Mouse (Mus musculus) olfactory bulb, adult 2 months (tissue): Measurements from ENCODE around the gene Slc44a3. TPM values are rescaled to one million over a fixed set of nuclear protein-coding genes. Genes with fewer than 3 reads are reported as not detected.

Experiments used
- H3K27ac ChIP-seq: fragments of 200-500 bp; 2 replicates; pipeline ENCODE4 v1.5.1; 2012; ENCODE audit warnings: low read depth, low read length; ENCODE audit not compliant: insufficient read depth
- H3K4me1 ChIP-seq: fragments of 200-500 bp; 2 replicates; pipeline ENCODE4 v1.6.1; 2012; ENCODE audit warnings: low read length; ENCODE audit not compliant: control insufficient read depth, insufficient read depth
- H3K4me3 ChIP-seq: fragments of 200-500 bp; 2 replicates; pipeline ENCODE4 v1.5.1; 2012; ENCODE audit warnings: mild to moderate bottlenecking, low read depth, low read length, moderate library complexity; ENCODE audit not compliant: insufficient read depth
- CTCF ChIP-seq: fragments of 200-500 bp; IDR thresholded peaks from 2 replicates; pipeline ENCODE4 v1.5.1; 2012; ENCODE audit warnings: low read depth, mild to moderate bottlenecking, low read length, moderate library complexity; ENCODE audit not compliant: insufficient read depth
- POLR2A ChIP-seq: fragments of 200-500 bp; IDR thresholded peaks from 2 replicates; pipeline ENCODE4 v1.6.1; 2012; ENCODE audit warnings: mild to moderate bottlenecking, low read depth, low read length, moderate library complexity; ENCODE audit not compliant: insufficient read depth
- WGBS: fragments of 180-500 bp; shearing (Covaris S2); methylation state at CpG from one replicate; pipeline ENCODE4 v1.1.7; 2018; 5-methylcytosine and 5-hydroxymethylcytosine counted together
- polyA plus RNA-seq: library from polyadenylated mRNA; stranded (reverse); fragments of >200 nt; gene quantifications from 2 replicates; pipeline ENCODE4 v1.2.4, GENCODE M21; 2012; ENCODE audit warnings: low replicate concordance; ENCODE audit not compliant: missing spikeins, insufficient read depth, insufficient read length

Slc44a3 gene
- polyA plus RNA-seq, 1 experiment, result not detected

DNA sequence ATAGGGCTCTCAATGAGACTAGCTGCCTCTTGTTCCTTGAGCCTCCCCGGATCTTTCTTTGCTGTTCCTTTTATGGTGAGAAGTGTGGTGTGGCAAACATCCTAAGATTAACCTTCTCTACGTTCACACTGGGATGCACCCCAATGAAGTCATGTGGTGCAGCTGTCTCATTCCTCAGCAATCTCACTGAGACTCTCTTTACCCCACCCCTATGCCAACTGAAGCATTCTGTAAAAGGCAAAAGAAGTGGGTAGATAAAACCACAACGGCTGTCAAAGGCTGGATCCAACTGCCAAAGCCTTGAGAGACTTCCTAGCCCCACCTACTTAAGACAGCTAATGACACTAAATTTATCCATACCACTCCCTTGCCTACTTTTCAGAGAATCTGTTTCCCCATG, 57.5 kb downstream of the Slc44a3 start:
- 39% methylated on average over 3 of the region's 3 CpGs for WGBS
- peaks cover 6% of the 10 kb centered on the region for H3K4me1 ChIP-seq
- TF ChIP-seq CTCF, result no peak
- TF ChIP-seq POLR2A, result no peak
- H3K4me3 ChIP-seq, result no peak overlapping the region
- H3K27ac ChIP-seq, result no peak overlapping the region

DNA sequence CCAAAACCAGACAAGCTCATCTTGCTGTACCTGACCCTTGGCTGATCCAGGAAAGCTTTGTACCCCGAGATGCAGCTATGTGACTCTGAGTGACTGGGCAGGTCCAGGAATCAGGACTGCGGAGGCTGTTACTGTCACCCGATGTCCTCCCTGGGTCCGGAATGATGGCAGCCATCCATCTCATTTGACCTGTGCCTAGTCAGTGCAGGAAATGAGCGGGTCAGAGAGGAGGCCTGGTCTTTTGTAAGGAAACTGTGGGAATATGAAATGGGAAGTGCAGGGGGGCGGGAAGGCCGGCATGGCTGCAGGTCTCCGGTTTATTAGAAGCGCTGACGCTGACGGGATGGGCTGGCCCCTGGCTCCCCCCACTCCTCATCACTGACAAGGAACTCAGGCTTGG, 60.5 kb downstream of the Slc44a3 start:
- H3K4me3 ChIP-seq, result no peak overlapping the region

DNA sequence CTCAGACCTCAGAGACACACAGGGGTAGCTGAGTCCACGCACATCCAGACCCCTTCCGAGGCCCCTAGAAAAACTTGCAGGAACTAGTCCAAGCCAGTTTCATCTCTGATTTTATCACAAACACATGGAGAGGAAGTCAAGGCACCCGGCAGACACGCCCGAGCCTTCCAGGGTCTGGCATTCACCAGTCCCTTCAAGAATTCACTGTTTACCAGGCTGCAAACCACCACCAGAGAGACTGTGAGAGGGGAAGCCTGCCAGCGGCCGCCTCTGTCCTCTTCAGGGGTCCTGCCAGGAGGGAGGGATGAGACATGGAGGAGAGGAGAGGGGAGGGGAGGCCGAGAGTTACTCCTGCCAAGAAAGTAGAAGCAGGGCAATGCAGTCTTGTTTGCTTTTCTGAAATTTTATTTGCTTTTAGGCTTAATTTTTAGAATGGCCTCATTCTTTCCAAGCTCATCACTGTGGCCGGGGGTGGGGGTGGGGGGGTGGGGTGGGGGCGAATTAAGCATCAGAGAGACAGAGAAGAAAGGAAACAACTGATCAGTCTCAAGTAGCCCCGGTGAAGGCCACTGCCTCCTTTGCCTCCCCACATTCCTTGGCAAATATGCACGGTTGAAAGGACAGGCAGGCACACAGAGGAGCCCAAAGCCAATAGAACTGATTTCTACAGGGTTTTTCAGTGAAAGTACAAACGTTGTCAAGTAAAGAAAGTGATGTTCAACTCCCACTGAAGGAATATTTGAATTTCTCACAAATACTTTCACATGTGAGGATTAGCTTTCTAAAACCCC, 62.8 kb downstream of the Slc44a3 start:
- TF ChIP-seq POLR2A (no peak), CTCF (no peak)
- WGBS, result 28% methylated on average over 13 of the region's 13 CpGs

More for the DNA sequence above, 60.5 kb downstream of the Slc44a3 start:
- Histone ChIP-seq H3K4me1 (peaks cover 7% of the 10 kb centered on the region), H3K27ac (no peak overlapping the region)
- TF ChIP-seq CTCF, result no peak
- no peak for TF ChIP-seq POLR2A
- 88% methylated on average over 11 of the region's 11 CpGs for WGBS

DNA sequence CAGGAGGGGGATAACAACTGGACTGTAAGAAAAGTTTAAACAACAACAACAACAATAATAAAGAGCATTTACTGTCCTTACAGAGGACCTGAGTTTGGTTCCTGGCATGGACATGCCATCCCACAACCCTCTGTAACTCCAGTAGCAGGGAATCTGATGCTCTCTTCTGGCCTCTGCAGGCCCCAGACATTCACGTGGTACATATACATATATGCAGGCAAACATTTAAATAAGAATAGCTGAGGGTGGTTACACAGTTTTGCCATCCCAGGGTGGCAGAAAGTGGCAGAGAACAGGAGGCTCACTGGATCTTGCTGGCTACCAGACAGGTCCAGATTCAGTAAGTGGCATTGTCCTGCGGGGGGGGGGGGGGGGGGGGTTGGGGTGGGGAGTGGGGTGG, 64.1 kb downstream of the Slc44a3 start:
- TF ChIP-seq POLR2A (no peak), CTCF (no peak)
- peaks cover 17% of the 10 kb centered on the region for H3K4me1 ChIP-seq
- H3K4me3 ChIP-seq, result no peak overlapping the region
- H3K27ac ChIP-seq, result no peak overlapping the region
- 36% methylated on average over 1 of the region's 2 CpGs for WGBS

More for the DNA sequence above, 62.8 kb downstream of the Slc44a3 start:
- H3K27ac ChIP-seq, result 0 out of 2 replicates have a peak overlapping the region, but pooled peaks have one; percentile 59
- peaks cover 17% of the 10 kb centered on the region for H3K4me1 ChIP-seq
- H3K4me3 ChIP-seq, result no peak overlapping the region

DNA sequence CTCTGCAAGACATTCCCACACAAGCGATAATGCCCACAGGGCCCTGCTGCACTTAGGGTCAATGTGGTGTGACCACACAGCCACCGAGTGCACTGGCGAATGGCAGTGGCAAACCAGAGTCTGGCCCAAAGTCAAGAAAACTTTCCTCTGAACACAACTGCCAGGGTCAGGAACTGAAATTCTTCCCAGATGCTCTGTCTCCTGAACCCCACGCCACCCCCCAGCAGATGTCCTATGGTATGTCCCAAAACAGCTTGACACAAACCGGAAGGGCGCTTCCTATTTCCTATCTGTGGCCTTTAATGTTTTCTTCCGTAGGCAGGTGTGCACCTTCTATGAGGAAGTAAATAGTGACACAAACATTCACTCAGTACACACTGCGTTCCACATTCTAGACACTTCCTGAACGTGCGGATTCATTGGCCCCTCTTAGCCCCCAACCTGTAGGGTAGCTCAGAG, 65.1 kb downstream of the Slc44a3 start:
- TF ChIP-seq CTCF (no peak), POLR2A (no peak)
- 89% methylated on average over 10 of the region's 10 CpGs for WGBS
- Histone ChIP-seq H3K4me3 (no peak overlapping the region), H3K4me1 (peaks cover 17% of the 10 kb centered on the region), H3K27ac (no peak overlapping the region)

DNA sequence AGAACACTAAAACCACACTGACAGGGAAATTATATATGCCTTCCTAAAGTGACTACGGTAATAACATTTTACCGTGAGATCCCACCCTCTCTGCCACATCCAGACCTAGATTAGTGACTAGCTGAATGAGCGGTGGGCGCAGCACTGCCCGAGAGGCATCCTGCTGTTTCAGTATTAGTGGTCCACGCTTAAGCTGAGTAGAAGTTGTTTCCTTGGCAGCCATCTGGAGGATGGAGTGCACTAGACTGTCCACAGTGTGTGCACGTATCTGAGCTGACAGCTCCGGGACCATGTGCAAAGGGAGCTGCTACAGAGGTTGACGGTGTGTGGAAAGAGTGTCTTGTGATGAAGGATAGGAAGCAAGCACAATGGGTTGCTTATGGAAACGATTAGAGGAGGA, 66.4 kb downstream of the Slc44a3 start:
- Histone ChIP-seq H3K27ac (peak overlapping the region; percentile 58), H3K4me1 (peaks cover 17% of the 10 kb centered on the region), H3K4me3 (no peak overlapping the region)
- 28% methylated on average over 10 of the region's 10 CpGs for WGBS
- TF ChIP-seq CTCF (no peak), POLR2A (no peak)

DNA sequence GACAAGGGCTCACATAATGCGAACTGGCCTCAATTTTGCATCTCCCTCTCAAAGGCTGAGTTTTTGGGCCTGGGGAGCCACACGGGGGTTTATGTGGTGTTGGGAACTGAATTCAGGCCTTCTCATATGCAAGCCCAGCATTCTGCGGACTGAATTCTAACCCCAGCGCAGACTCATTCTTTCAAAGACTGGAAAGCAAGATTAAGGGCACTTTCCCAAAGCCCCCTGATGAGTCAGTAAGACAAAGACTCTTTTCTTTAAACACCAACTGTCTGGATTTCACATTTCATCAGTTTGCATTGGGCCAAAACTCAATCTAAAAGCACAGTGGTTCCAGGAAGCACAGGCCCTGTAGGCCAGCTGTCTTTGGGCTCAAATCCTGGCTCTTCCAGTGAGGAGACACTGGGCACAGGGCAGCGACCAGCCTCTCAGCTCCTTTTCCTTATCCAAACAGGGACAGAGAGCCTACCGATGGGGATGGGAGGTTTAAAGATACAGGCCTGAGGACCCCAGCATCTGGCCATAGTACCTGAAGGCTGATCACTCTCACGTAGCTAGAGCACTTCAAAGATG, 67.4 kb downstream of the Slc44a3 start:
- peak overlapping the region; percentile 82 for H3K27ac ChIP-seq
- H3K4me3 ChIP-seq, result no peak overlapping the region
- no peak for TF ChIP-seq POLR2A
- H3K4me1 ChIP-seq, result peaks cover 17% of the 10 kb centered on the region
- WGBS, result 52% methylated on average over 7 of the region's 7 CpGs

DNA sequence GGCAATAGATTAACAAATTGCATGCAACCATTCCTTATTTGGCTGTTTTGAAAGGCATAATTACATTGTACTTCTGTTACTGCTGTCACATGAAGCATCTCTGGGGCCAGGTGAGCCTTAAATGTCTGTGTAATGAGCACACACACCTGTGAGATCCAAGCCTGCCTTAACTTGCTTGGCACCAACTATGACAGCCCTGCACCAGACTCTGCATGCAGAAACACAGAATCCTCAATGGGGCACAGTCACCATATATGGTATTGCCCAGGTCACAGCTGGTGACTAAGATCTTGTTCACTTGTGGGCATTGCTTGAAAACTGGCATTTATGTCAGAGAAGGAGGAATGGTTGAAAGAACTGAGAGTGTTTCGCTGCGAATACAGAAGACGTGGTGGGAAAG, 69.4 kb downstream of the Slc44a3 start:
- no peak for TF ChIP-seq CTCF
- no peak for TF ChIP-seq POLR2A
- Histone ChIP-seq H3K4me3 (no peak overlapping the region), H3K27ac (no peak overlapping the region), H3K4me1 (peaks cover 12% of the 10 kb centered on the region)
- WGBS, result 84% methylated on average over 3 of the region's 3 CpGs

DNA sequence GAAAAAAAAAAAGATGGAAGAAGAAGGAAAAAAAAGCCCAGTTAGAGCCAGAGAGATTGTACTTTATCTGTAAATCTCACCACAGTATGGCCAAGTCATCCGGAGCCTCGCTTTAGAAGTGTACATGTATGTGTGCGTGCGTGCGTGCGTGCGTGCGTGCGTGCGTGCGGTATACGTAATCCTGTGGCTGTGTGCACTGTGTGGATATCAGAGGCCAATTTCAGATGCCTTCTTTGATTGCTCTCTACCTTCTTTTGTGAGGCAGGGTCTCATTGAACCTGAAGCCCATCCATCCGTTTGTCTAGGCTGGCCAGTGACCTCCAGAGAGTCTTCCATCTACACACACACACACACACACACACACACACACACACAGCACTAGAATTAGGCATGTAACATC, 70.7 kb downstream of the Slc44a3 start:
- WGBS, result 94% methylated on average over 13 of the region's 13 CpGs
- Histone ChIP-seq H3K4me1 (peaks cover 9% of the 10 kb centered on the region), H3K4me3 (no peak overlapping the region), H3K27ac (no peak overlapping the region)
- TF ChIP-seq POLR2A (no peak), CTCF (no peak)
